Mouse (Mus musculus) gastrocnemius, postnatal 10 days (tissue): ENCODE measurements at regions not wholly inside any gene's neighbourhood (a gene's known extent, or its start where the extent isn't known, plus 50 kb on each side); places are given as distances from the start of the nearest gene placed in this dataset.

Experiments
- DNase-seq: peaks from one replicate; pipeline ENCODE4 v3.0.0; 2021; ENCODE audit warnings: mixed read lengths

GRCm38 (mm10) chr16:26168216-26168615 lies 62.6 kb upstream of the P3h2 start:
- DNase-seq: no peak

- DNase-seq: no peak
Measured at GRCm38 (mm10) chr16:26164066-26164465, 58.5 kb upstream of the P3h2 start.

GRCm38 (mm10) chr16:26163401-26163800 lies 57.8 kb upstream of the P3h2 start:
- DNase-seq: no peak

DNA sequence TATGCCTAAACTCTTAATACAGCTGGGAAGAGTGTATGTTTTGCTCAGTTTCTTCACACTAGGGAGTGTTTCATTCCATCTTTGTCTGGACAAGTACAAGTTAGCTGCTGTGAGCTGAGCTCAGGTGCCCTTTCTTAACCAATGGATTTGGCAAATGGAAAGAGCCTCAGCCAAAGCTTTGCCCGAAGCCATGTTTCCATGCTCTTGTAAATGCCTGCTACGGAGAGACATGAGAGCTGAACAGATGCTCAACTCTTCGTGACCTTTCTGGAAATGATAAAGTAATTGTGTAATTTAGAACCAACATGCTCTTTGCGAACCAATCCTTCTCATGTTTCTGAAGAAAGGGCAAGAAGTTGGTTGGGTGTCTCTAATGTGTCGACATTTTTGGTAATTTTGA lies 52.0 kb upstream of the P3h2 start:
- no peak for DNase-seq
